Mouse (Mus musculus) kidney, postnatal 36 days (tissue): ENCODE data around the gene Ube2e1.
"Not testable (repeated sequence)": the region's sequence is repeated elsewhere in the genome, so short reads cannot be mapped to it uniquely, and the experiment has no call there.

Experiments used
- DNase-seq, 2 experiments: peaks; one replicate each; pipeline ENCODE4 v3.0.0; 2021 to 2022; ENCODE audit warnings: mixed read lengths in 2 of 2

The Ube2e1 gene

GRCm38 (mm10) chr14:18240132-18240531 is 91.5 kb downstream of the Ube2e1 start:
- no peak for DNase-seq

GRCm38 (mm10) chr14:18238750-18239731 is 92.6 kb downstream of the Ube2e1 start, which contains the start of gene Nr1d2:
Gene Nr1d2, minus strand, starts transcription at chr14:18239127.
- peak; percentile 99 to 100 for DNase-seq

DNA sequence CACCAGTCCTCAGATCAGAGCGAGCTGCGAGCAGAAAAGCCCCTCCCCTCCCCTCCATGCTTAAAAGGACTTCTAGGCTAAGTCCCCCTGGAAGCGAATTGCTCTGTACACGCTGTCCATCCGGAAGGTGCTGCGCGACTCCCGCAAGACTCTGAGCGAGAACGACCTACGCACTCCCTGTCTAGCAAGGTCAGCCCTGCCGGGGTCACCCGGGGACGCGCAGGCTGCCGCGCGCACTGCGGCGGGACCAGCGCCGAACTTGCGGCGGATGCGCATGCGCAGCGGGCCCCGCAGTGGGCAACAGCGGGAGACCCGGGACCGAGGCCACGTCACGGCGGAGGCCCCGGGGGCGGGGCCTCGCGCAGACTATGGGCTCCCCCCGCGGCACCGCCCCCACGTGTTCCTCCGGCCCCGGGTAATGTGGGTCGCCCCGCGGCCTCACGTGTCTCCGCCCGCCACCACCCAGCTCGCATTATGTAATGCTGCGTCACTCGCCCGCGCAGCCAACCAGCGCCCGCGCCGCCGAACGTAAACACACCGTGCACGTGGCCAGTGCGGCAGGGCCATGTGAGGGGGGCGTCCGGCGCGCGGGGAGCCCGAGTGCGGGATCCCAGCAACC is 93.4 kb downstream of the Ube2e1 start:
- DNase-seq: peak; percentile 98 to 99

DNA sequence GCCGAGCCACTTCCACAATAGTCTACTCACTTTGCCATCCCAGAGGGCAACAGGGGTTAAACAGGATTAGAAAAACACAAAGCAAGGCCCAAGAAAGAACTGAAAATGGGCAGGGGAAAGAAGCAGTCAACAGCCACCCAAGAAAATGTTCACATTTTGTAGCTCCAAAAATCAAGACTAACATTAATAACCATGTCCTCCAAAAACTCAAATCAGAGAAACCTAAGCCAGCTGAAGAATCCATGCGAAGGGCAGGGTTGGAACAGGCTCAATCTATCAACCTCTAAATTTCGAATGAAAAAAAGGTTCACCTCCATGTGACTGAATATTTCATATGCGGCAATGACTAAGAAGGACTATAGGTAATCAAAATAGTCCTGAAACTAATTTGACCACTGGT is 94.3 kb downstream of the Ube2e1 start:
- DNase-seq: no peak

DNA sequence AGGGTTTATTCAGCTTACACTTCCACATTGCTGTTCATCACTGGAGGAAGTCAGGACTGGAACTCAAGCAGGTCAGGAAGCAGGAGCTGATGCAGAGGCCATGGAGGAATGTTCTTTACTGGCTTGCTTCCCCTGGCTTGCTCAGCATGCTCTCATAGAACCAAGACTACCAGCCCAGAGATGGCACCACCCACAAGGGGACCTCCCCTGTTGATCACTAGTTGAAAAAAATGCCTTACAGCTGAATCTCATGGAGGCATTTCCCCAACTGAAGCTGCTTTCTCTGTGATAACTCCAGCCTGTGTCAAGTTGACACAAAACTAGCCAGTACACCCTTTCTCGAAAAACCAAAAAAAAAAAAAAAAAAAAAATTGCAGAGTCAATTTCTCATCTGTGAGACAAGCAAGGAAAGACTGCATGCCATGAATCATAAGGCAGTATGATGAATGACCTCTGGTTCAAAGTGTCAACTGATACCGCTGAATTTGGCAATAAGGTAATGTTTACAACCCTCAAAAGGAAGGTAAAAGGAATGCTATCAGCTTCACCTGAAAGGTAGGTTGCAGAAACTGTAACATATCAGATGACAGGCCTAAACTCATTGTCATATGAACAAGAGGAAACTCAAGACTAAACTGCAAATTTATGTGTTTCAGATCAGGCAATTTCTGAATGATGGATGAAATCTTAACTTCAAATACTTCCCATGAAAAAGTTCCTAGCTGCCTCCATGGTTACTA is 95.0 kb downstream of the Ube2e1 start:
- DNase-seq: not testable (repeated sequence)

- peak; percentile 30 to 38 for DNase-seq
Observed at GRCm38 (mm10) chr14:18233981-18234960, 97.4 kb downstream of the Ube2e1 start.

DNA sequence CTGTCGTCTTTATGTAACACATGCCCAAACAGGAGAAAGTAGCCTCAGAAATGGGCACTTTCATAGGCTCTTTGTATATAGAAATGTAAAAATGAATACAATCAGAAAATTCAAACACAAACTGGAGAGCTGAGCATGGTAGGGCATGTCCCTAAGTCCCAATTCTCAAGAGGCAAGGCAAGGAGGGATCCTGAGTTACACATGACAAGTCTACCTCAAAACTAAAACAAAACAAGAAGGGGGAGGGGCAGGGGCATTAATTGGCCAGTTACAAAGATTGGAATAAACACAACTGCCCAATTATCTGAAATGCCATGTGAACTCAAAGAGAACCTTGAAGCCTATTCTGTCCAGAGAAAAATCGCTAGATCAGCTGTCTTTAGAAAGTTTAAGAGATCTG is 98.6 kb downstream of the Ube2e1 start:
- peak in 1 of 2 experiments; percentile 19 for DNase-seq
